Mouse (Mus musculus) urinary bladder, postnatal 36 days (tissue): ENCODE results near the gene Arglu1.

Experiments used
- DNase-seq, 2 experiments: peaks; one replicate each; pipeline ENCODE4 v3.0.0; 2022; ENCODE audit warnings: low spot score in 2 of 2, mixed read lengths in 1 of 2

The Arglu1 gene

GRCm38 (mm10) chr8:8622031-8622430 lies 68.3 kb downstream of the Arglu1 start:
- no peak for DNase-seq

- DNase-seq = no peak
These were observed 68.9 kb downstream of the Arglu1 start for GRCm38 (mm10) chr8:8621236-8621917.

DNA sequence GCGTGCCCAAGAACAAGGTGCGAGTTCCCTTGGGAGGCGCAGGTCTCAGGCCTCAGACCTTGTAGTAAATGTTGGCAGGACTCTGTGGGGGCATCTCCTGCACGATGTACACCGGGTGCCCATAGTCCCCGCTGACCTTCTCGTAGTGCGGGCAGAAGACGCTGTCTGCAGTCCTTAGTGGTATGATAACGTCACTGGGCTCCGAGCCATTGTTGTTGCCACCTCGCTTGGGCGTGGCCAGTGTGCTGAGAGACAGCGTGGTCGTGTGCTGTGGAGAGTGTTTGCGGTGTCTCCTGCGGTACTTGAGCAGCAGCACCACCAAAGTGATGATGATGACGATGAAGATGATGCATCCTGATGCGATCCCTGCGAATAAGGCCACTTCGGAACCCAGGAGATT lies 69.8 kb downstream of the Arglu1 start:
- DNase-seq = no peak

- DNase-seq = no peak
These were observed 70.8 kb downstream of the Arglu1 start for GRCm38 (mm10) chr8:8619221-8620194.
